Mouse (Mus musculus) frontal cortex, postnatal 36 days (tissue): ENCODE measurements at regions not wholly inside any gene's neighbourhood (a gene's known extent, or its start where the extent isn't known, plus 50 kb on each side); places are given as distances from the start of the nearest gene placed in this dataset.

ENCODE experiments used
- DNase-seq, 2 experiments: peaks; one replicate each; pipeline ENCODE4 v3.0.0; 2022; ENCODE audit warnings: low spot score in 2 of 2

GRCm38 (mm10) chr10:121150668-121151067, 116.9 kb downstream of the Wif1 start:
- no peak for DNase-seq

DNA sequence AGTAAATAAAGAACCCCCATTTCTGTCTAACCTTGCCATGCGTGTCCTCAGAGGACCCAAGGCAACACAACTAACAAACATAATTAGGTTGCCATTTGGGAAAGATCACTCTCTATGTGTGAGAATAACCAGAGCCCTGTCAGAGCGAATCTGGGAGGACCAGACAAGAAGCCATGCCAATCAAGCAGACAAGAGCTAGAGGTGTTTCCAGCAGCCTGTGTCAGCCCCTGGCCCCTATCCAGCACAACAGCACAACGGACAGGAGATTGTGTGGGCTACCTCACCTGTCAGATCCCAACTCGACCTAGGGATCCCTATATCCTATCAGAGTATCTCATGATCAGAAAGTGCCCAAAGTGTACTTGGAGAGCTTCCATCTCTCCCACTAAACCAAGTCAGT, 119.9 kb downstream of the Wif1 start:
- DNase-seq = no peak

GRCm38 (mm10) chr10:121160499-121160898, 126.7 kb downstream of the Wif1 start:
- no peak for DNase-seq

GRCm38 (mm10) chr10:121161201-121161600, 127.4 kb downstream of the Wif1 start:
- DNase-seq = no peak

DNA sequence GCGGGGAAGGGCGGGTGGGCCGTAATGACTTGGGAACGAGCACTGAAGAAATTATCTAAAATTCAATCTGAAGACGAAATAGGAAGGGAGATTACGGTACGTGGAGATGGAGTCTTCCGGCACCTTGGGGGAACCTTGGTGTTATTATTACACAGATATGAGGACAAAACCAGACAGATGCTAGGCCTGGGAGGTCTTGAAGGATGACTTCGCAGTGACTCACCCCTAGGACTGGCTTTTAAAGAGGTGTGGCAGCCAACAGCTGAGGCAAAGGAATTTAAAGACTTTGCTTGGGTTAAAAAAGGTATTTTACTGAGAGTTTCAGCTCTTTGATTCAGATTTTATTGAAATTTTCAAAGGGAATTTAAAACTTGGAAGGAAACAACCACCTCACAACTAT, 140.3 kb downstream of the Wif1 start:
- no peak for DNase-seq

GRCm38 (mm10) chr10:121189139-121189538, 155.4 kb downstream of the Wif1 start:
- DNase-seq = no peak

GRCm38 (mm10) chr10:121199236-121199635, 151.8 kb downstream of the Tbc1d30 start:
- DNase-seq = no peak

DNA sequence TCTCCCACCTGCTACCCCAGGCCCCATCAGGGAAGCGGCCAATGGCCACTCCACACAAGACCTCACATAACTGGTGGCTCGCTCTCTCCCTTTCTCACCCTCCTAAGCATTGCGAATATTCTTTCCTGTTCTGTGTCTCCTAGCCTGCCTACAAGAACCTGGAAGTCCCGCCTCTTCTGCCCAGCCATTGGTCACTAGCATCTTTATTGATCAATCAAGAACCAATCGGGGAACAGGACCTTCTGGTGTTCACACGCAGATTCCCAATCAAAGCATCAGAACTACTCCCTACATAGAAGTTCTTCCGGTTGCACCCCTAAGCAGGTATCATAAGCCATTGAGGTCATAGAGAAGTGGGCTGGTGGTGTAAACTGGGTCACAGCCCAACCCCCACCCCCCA, 148.5 kb downstream of the Tbc1d30 start:
- no peak for DNase-seq

DNA sequence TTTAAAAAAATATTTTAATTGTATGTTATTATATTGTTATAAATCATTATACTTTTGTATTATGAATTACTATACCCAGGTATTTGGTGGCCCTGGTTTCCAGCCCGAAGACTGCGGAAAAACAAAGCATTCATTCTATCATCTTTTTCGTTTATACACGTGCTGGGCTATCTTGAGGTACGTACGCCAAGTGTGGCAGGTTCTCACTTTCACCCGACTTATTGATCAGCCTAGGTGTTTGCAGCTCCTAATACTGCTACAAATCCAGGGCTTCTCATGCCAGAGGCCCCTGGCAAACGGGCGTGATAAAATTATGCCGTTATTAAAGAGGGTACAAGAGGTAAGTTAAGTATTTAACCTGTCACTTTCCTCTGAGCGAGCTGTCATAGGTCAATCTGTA, 145.5 kb downstream of the Tbc1d30 start:
- no peak for DNase-seq

DNA sequence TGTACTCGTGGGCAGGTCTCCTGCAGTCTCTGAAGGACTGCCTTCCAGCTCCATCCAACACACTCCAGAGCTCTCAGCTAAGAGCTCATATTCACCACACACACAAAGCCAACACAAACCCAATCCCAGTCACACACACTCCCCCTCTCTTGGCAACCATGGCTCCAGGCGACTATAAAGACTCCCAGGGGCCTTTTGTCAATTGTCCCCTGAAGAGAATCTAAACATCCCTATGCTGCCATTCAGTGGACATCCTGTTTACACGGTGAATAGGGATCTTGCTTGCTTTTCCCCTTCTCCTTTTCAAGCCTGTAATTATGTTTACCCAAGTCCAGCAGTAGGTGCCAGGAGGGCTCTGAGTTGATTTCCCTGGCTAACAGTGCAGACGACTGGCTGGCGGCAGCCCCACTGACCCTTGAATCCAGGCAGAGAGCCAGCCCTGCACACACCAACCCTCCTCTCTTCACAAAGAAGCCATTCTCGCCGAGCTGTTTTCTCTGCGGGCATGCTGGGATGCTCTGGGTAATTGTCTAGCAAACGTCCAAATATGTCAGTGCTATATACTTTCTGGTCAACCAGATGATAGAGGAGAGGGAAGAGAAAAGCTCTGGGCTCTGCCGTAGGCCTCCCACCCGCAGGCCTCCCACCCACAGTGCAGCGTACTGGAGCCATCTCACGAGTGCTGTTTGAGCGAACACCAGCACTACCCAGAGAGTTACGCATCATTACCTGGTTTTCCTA, 144.9 kb downstream of the Tbc1d30 start:
- peak; percentile 54 to 64 for DNase-seq

DNA sequence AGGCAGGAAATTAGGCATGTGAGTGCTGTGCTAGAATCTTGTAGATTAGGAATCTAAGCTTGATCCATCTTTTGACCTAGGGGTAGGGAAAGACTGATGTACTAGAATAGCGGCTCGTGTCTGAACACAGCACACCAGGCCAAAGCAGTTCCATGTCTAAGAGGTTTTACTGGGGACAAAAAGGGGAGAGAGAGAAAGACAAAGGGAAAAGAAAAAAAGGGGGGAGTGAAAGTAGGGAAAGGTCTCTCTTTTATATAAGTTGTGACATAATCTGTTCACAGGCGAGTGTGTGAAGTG, 144.4 kb downstream of the Tbc1d30 start:
- DNase-seq = no peak
